In genomic region chr11:20248840-20249239, GRCm38 (mm10) we compare ENCODE assay signal across 8 mouse cellular contexts. TPM values are rescaled to one million over a fixed set of nuclear protein-coding genes. Genes with fewer than 3 reads are reported as not detected.
DNase-seq lines count a peak whose midpoint lies in the region; ATAC-seq and TF ChIP-seq lines count a peak whose summit lies in the region.

No protein-coding gene starts in this region.

- H3K27ac ChIP-seq in hindbrain, embryonic 10.5 days, result peak overlapping the region; percentile 98
- H3K27ac ChIP-seq in liver, embryonic 14.5 days, result peak overlapping the region; percentile 28; the same call in 1 of the 2 replicates
- H3K27ac ChIP-seq in stomach, embryonic 15.5 days, result peak overlapping the region; percentile 86

- H3K36me3 ChIP-seq in hindbrain, embryonic 10.5 days, result peaks cover 10% of the 10 kb centered on the region
- no peaks in the 10 kb centered on the region for H3K36me3 ChIP-seq in liver, embryonic 14.5 days (replicated peaks; ENCODE audit: control insufficient read depth, insufficient read depth, low read depth)
- no peaks in the 10 kb centered on the region for H3K36me3 ChIP-seq in stomach, embryonic 15.5 days

- WGBS in hindbrain, embryonic 10.5 days, result under 1% methylated on average over 39 of the region's 39 CpGs
- whole genome bisulfite sequencing in liver, embryonic 14.5 days (ENCODE audit: insufficient replicate concordance), result under 1% methylated on average over 39 of the region's 39 CpGs
- under 1% methylated on average over 31 of the region's 39 CpGs for whole genome bisulfite sequencing in stomach, embryonic 15.5 days

- no peak for TF ChIP-seq CTCF in liver, embryonic 14.5 days (IDR thresholded peaks at IDR 0.05; ENCODE audit: low read depth)

- peak overlapping the region; percentile 86 for H3K9ac ChIP-seq in liver, embryonic 14.5 days (replicated peaks)
- H3K9ac ChIP-seq in stomach, embryonic 15.5 days, result peak overlapping the region; percentile 94

- H3K27me3 ChIP-seq in hindbrain, embryonic 10.5 days (ENCODE audit: insufficient read depth, poor library complexity, severe bottlenecking), result no peaks in the 10 kb centered on the region
- no peaks in the 10 kb centered on the region for H3K27me3 ChIP-seq in liver, embryonic 14.5 days (ENCODE audit: control insufficient read depth, insufficient read depth, low read length)
- H3K27me3 ChIP-seq in stomach, embryonic 15.5 days (replicated peaks), result no peaks in the 10 kb centered on the region

- peak; percentile 58 for DNase-seq in embryo, embryonic 10.5 days (ENCODE audit: low spot score)
- DNase-seq in embryo, embryonic 11 days, result no peak
- peak; percentile 25 to 36 for DNase-seq in spleen, postnatal 36 days (ENCODE audit: low spot score in 2 of 2)
- no peak for DNase-seq in spleen, postnatal 10 days (ENCODE audit: low spot score in 2 of 2)
- no peak for DNase-seq in hindbrain, embryonic 10.5 days (ENCODE audit: low spot score)
- DNase-seq in liver, embryonic 14.5 days (ENCODE audit: low read depth in 3 of 3, low spot score in 3 of 3), result no peak
- no peak for DNase-seq in right cerebral cortex, postnatal 25 days

- TF ChIP-seq EP300 in liver, embryonic 14.5 days (IDR thresholded peaks at IDR 0.05; ENCODE audit: low read depth), result no peak

- H3K4me2 ChIP-seq in liver, embryonic 14.5 days (ENCODE audit: low read depth), result peak overlapping the region; percentile 100
- H3K4me2 ChIP-seq in stomach, embryonic 15.5 days, result peak overlapping the region; percentile 94

- H3K4me3 ChIP-seq in hindbrain, embryonic 10.5 days, result peak overlapping the region; percentile 91
- peak overlapping the region; percentile 68 to 93 for H3K4me3 ChIP-seq in liver, embryonic 14.5 days (ENCODE audit: insufficient read depth in 1 of 2, low read depth in 2 of 2, low read length in 2 of 2)
- H3K4me3 ChIP-seq in stomach, embryonic 15.5 days (replicated peaks), result peak overlapping the region; percentile 89

- ATAC-seq in liver, embryonic 14.5 days (ENCODE audit: insufficient read depth), result peak; percentile 68
- peak; percentile 57 for ATAC-seq in stomach, embryonic 15.5 days (ENCODE audit: insufficient read depth, low FRiP score, low read depth)

- H3K4me1 ChIP-seq in hindbrain, embryonic 10.5 days (replicated peaks), result peaks cover 50% of the 10 kb centered on the region
- H3K4me1 ChIP-seq in liver, embryonic 14.5 days (replicated peaks; ENCODE audit: control insufficient read depth in 2 of 2, insufficient read depth in 2 of 2, low read length in 1 of 2), result peaks cover 9 to 14% of the 10 kb centered on the region in 2 experiments
- H3K4me1 ChIP-seq in stomach, embryonic 15.5 days, result peaks cover 17% of the 10 kb centered on the region

- no peaks in the 10 kb centered on the region for H3K9me3 ChIP-seq in hindbrain, embryonic 10.5 days
- no peaks in the 10 kb centered on the region for H3K9me3 ChIP-seq in liver, embryonic 14.5 days (ENCODE audit: control insufficient read depth, low read length)
- H3K9me3 ChIP-seq in stomach, embryonic 15.5 days, result no peaks in the 10 kb centered on the region

RNA-seq across cellular contexts. Expression of gene Cep68, which starts 0.4 kb away (rescaled TPM):
- polyA plus RNA-seq in hindbrain, embryonic 10.5 days (2016; fragmentation: Nextera tagmentation; extraction: Ambion mirVana), result 34.1 and 39.3 TPM in 2 replicates
- polyA plus RNA-seq in liver, embryonic 14.5 days (2012; rRNA removed), result 4.5 TPM in 2 replicates
- polyA plus RNA-seq in liver, embryonic 14.5 days (2014; fragmentation: Nextera tagmentation; extraction: Ambion mirVana), result 4.8 and 5.7 TPM in 2 replicates
- 24.3 and 26.6 TPM in 2 replicates for polyA plus RNA-seq in stomach, embryonic 15.5 days (2015; fragmentation: Nextera tagmentation; extraction: Ambion mirVana)

RNA-seq across cellular contexts. Expression of gene Rab1a, which starts 47.6 kb away (rescaled TPM):
- 208 and 216 TPM in 2 replicates for polyA plus RNA-seq in hindbrain, embryonic 10.5 days (2016; fragmentation: Nextera tagmentation; extraction: Ambion mirVana)
- polyA plus RNA-seq in liver, embryonic 14.5 days (2012; rRNA removed), result 37.0 and 53.0 TPM in 2 replicates
- polyA plus RNA-seq in liver, embryonic 14.5 days (2014; fragmentation: Nextera tagmentation; extraction: Ambion mirVana), result 80.6 and 84.2 TPM in 2 replicates
- polyA plus RNA-seq in stomach, embryonic 15.5 days (2015; fragmentation: Nextera tagmentation; extraction: Ambion mirVana), result 306 and 312 TPM in 2 replicates

Comparison
In these comparisons a context has a peak if more than half of its experiments do, and no peak if none do; other contexts are left out.
1. DNase-seq: peak in embryo, embryonic 10.5 days (single experiment) and spleen, postnatal 36 days (2 of 2); none in embryo, embryonic 11 days (single experiment), spleen, postnatal 10 days (0 of 2), hindbrain, embryonic 10.5 days (single experiment), liver, embryonic 14.5 days (0 of 3) and right cerebral cortex, postnatal 25 days (single experiment).
2. H3K27ac ChIP-seq: peak in every context shown above with its lines; median percentile 98 in hindbrain, embryonic 10.5 days; 86 in stomach, embryonic 15.5 days; 28 in liver, embryonic 14.5 days.
3. Peak in every context shown above with its lines, with median percentiles within 50 percentile points of each other: H3K4me3 ChIP-seq.